Mouse (Mus musculus): ENCODE data around the gene Glrx. TPM values are rescaled to one million over a fixed set of nuclear protein-coding genes. Genes with fewer than 3 reads are reported as not detected.

Glrx gene
- total RNA-seq, 2 experiments from 2014 or later = 46.9 to 49.4 TPM

- intact Hi-C loops (cut with DNase I) = loop anchor here (5.0 kb wide), 2 partner anchors 79 to 146 kb away; no protein-coding TSS in a partner anchor
- DNase-seq (ENCODE audit: low spot score) = no peak
These were observed 36.9 kb downstream of the Glrx start for GRCm38 (mm10) chr13:75876592-75876991.

- intact Hi-C loops (cut with DNase I) = loop anchor here (2.0 to 5.0 kb wide), 3 partner anchors 81 to 651 kb away; no protein-coding TSS in a partner anchor
- no peak for DNase-seq (ENCODE audit: low spot score)
These were observed 38.2 kb downstream of the Glrx start for GRCm38 (mm10) chr13:75877907-75878306.

DNA sequence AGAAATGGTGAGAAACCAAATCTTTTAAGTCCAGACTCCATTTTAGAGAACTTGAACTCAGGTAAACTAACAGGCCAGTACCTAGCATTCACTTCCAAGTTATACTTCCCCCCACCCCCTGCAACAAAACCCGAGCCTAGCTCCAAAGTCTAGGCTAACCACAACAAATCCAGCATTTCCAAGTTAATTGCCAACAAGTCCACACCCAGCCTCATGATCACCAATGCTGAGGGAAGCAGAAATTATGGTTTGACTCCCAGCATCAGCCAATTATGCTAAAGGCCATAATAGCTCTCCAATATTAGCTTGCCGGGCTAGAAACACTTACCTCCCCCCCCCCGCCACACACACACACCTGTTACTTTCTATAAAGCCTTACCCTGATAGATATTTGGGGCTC, 40.1 kb downstream of the Glrx start:
- intact Hi-C loops (cut with DNase I) = loop anchor here (2.0 to 5.0 kb wide), 3 partner anchors 82 to 653 kb away; no protein-coding TSS in a partner anchor

DNA sequence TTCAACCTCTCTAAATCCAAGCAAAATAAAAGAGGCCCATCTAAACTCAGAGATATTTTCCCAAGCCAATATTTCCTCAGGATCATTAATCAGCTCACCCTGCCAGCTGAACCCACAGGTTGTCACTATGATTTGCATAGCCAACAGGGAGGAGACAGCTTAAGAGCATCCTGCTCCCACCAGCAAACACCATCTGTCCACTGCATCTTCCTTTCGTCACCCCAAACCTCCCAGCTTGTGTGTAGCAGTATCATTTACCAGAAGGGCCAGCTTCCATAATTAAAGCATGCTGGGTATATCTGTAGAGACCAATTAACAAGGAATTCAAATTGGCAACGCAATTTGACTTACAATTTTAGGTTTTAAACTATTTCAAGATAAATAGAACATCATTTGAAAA, 40.8 kb downstream of the Glrx start:
- DNase-seq (ENCODE audit: low spot score) = no peak
- intact Hi-C loops (cut with DNase I) = no loop called here

More for the DNA sequence above, 40.1 kb downstream of the Glrx start:
- no peak for DNase-seq (ENCODE audit: low spot score)

- DNase-seq (ENCODE audit: low spot score) = no peak
- intact Hi-C loops (cut with DNase I) = no loop called here
These were observed 44.1 kb downstream of the Glrx start for GRCm38 (mm10) chr13:75883792-75884191.

DNA sequence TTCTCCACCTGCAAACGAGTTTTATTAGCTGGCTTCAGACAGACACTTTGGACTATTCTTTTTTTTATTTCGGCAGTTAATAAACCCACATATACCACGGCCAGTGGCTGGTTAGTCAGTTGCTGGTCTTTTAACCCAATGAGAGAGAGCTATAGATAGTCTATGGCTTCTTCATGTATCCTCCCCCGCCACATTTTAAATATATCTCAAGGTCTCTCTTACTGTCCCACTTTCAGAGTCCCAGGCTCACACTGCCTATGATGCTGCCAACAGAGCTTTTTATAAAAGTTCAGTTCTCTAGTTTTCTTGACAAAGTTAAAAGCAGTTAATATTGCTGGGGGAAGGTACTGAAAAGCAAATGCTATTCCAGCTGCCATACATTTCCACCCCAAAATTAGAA, 52.2 kb downstream of the Glrx start:
- intact Hi-C loops (cut with DNase I) = no loop called here
- DNase-seq (ENCODE audit: low spot score) = no peak

DNA sequence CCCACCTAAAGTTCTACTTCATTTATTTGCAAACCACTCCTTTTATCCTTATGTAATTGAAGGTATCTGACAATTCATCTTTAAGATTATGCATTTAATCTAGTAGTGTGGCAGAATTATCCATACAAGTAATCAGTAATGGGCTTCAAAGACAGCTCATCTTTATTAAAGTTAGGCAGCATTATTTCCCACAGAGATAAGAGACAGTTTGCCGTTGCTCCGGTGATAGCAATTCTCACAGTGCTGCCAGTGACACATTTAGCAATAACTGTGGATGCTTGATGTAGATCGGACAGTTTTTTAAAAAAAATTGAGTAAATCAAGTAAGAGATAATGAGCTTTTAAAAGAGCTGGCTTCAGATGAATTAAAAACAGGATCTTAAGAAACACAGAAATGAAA, 52.6 kb downstream of the Glrx start:
- intact Hi-C loops (cut with DNase I) = no loop called here

GRCm38 (mm10) chr13:75892876-75893275, 53.2 kb downstream of the Glrx start:
- no peak for DNase-seq (ENCODE audit: low spot score)
- intact Hi-C loops (cut with DNase I) = no loop called here

More for the DNA sequence above, 52.6 kb downstream of the Glrx start:
- DNase-seq (ENCODE audit: low spot score) = no peak

Other genes starting within 250 kb of the Glrx start
- gene Ell2, start 133.1 kb upstream of the Glrx start, total RNA-seq (2021) = 10 to 100 TPM; 13.9 to 20.9 TPM
- 10 to 100 TPM; 14.5 to 16.3 TPM for gene Rhobtb3, start 104.1 kb downstream of the Glrx start, total RNA-seq (2021)
- not detected for gene Spata9, start 127.3 kb downstream of the Glrx start, total RNA-seq (2021)
- gene Rfesd, start 178.9 kb downstream of the Glrx start, total RNA-seq (2021) = 10 to 100 TPM; 10.9 to 12.3 TPM
- not detected for gene Gpr150, start 217.1 kb downstream of the Glrx start, total RNA-seq (2021)